Mouse (Mus musculus) midbrain, embryonic 13.5 days (tissue): ENCODE measurements around the gene Fbxl19. TPM values are rescaled to one million over a fixed set of nuclear protein-coding genes. Genes with fewer than 3 reads are reported as not detected.

Experiments
- ATAC-seq: fragments of 200-750 bp; cut with Nextera tagmentation; 2 replicates; pipeline ENCODE4 v1.8.0; 2017; ENCODE audit warnings: mild to moderate bottlenecking, moderate TSS enrichment, moderate library complexity
- H3K27ac ChIP-seq: fragments of 300-500 bp; sonication (generic); 2 replicates; pipeline ENCODE4 v1.5.1; 2015; ENCODE audit warnings: inconsistent platforms, mild to moderate bottlenecking, moderate library complexity
- H3K27me3 ChIP-seq: fragments of 300-500 bp; sonication (generic); 2 replicates; pipeline ENCODE4 v1.6.1; 2015; ENCODE audit warnings: mild to moderate bottlenecking, inconsistent platforms
- H3K36me3 ChIP-seq: fragments of 300-500 bp; sonication (generic); 2 replicates; pipeline ENCODE4 v1.6.1; 2015; ENCODE audit warnings: mild to moderate bottlenecking, inconsistent platforms
- H3K4me1 ChIP-seq: fragments of 300-500 bp; sonication (generic); replicated peaks from 2 replicates; pipeline ENCODE4 v1.6.1; 2015; ENCODE audit warnings: inconsistent platforms
- H3K4me2 ChIP-seq: fragments of 300-500 bp; sonication (generic); replicated peaks from 2 replicates; pipeline ENCODE4 v1.6.1; 2015; ENCODE audit warnings: moderate library complexity, mild to moderate bottlenecking, inconsistent platforms
- H3K4me3 ChIP-seq: fragments of 300-500 bp; sonication (generic); replicated peaks from 2 replicates; pipeline ENCODE4 v1.5.1; 2015; ENCODE audit warnings: mild to moderate bottlenecking, inconsistent platforms
- H3K9ac ChIP-seq: fragments of 300-500 bp; sonication (generic); replicated peaks from 2 replicates; pipeline ENCODE4 v1.6.1; 2015; ENCODE audit warnings: mild to moderate bottlenecking, inconsistent platforms
- H3K9me3 ChIP-seq: fragments of 300-500 bp; sonication (generic); 2 replicates; pipeline ENCODE4 v1.6.1; 2016; ENCODE audit warnings: mild to moderate bottlenecking, inconsistent platforms
- WGBS: fragments of 180-500 bp; shearing (Covaris S2); methylation state at CpG from one replicate; pipeline ENCODE4 v1.1.7; 2015; 5-methylcytosine and 5-hydroxymethylcytosine counted together
- polyA plus RNA-seq: library from polyadenylated mRNA; unstranded; fragments of >200 nt; fragmentation: Nextera tagmentation; extraction: Ambion mirVana; gene quantifications from 2 replicates; pipeline ENCODE4 v1.2.1, GENCODE M21; 2015

Gene Fbxl19
- polyA plus RNA-seq, 1 experiment from 2014 or later: 11.6 TPM

DNA sequence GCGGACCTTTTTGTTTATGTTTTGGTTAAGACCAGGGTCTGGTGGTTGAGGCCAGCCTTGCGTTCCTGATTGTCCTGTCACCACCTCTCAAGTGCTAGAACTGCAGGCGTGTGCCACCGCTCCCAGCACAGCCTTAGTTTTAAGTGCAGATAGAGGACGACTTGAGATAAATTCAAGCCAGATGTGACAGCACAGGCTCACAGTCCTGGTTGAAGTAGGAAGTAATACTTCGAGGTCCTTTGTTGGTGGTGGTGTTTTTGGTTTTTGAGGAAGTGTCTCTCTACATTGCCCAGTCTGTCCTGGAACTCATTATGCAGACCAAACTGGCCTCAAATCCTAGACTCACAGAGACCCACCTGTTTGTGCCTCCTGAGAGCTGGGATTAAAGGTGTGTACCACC, 15.4 kb downstream of the Fbxl19 start:
- no peak overlapping the region for H3K27ac ChIP-seq
- H3K9me3 ChIP-seq: no peaks in the 10 kb centered on the region
- no peak overlapping the region for H3K4me3 ChIP-seq
- no peak overlapping the region for H3K9ac ChIP-seq
- no peak for ATAC-seq
- no peaks in the 10 kb centered on the region for H3K27me3 ChIP-seq
- no peak overlapping the region for H3K4me2 ChIP-seq
- H3K4me1 ChIP-seq: peaks cover 25% of the 10 kb centered on the region
- H3K36me3 ChIP-seq: peaks cover 86% of the 10 kb centered on the region
- WGBS: 80% methylated on average over 6 of the region's 6 CpGs

DNA sequence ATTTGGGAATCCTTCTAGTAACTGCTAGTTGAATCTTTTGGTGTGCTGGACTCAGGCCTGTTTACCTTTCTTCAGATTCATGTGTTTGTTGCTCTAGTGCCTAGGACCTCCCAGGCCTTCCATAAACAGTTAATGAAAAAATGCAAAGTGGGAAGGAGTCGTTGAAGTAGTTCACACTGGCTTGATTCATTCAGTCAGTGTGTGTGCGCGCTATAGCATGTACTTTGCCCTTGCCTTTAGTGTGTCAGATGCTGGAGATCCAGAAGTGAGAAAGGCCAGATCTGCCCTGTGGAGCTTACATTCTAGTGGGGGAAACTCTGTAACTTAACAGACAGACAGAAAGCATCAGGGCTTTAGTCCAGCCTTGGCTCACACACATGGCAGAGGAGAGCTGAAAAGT, 16.1 kb downstream of the Fbxl19 start:
- no peaks in the 10 kb centered on the region for H3K27me3 ChIP-seq
- no peak overlapping the region for H3K27ac ChIP-seq
- H3K9ac ChIP-seq: no peak overlapping the region
- ATAC-seq: no peak
- peaks cover 86% of the 10 kb centered on the region for H3K36me3 ChIP-seq
- no peak overlapping the region for H3K4me3 ChIP-seq
- H3K9me3 ChIP-seq: no peaks in the 10 kb centered on the region
- peaks cover 21% of the 10 kb centered on the region for H3K4me1 ChIP-seq
- WGBS: 83% methylated on average over 3 of the region's 3 CpGs
- no peak overlapping the region for H3K4me2 ChIP-seq

DNA sequence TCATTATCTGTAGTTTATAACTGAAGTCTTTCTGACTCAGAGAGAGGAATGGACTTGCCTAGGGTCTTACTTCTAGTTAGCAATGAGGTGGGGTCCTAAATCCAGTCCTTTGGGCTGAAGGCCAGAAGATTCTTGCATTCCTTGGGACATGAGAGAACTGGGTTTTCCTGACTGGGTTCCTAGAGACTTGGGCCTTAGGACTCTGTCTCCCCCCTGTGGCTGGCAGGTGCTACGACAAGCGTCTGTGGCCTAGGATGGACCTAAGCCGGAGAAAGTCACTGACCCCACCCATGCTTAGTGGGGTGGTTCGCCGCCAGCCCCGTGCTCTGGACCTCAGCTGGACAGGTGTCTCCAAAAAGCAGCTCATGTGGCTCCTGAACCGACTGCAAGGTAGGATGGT, 16.7 kb downstream of the Fbxl19 start:
- Histone ChIP-seq H3K4me2 (no peak overlapping the region), H3K27me3 (no peaks in the 10 kb centered on the region), H3K4me3 (no peak overlapping the region), H3K27ac (no peak overlapping the region), H3K36me3 (peaks cover 86% of the 10 kb centered on the region), H3K4me1 (peaks cover 15% of the 10 kb centered on the region), H3K9me3 (no peaks in the 10 kb centered on the region), H3K9ac (no peak overlapping the region)
- WGBS: 49% methylated on average over 7 of the region's 7 CpGs
- ATAC-seq: no peak

DNA sequence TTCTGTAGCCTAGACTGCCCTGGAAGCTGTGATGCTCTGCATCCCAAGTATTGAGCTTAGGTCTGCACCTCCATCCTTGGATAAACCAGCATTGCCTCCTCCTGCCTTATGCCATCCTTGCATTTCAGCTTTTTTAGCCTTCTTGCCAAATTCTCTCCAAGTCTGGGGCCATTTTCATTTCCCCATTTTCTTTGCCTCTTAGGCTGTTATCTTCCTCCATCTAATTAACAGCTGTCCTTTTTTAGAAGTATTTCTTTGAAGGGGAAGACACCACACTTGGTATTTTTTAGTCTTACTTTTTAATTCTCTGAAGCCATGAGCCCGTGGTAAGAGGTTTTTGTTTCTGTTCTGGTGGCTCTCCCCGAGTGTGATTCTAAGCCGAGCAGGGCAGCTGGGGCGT, 19.3 kb downstream of the Fbxl19 start:
- H3K27ac ChIP-seq: no peak overlapping the region
- peaks cover 11% of the 10 kb centered on the region for H3K4me1 ChIP-seq
- no peak overlapping the region for H3K9ac ChIP-seq
- peaks cover 85% of the 10 kb centered on the region for H3K36me3 ChIP-seq
- no peaks in the 10 kb centered on the region for H3K9me3 ChIP-seq
- H3K4me2 ChIP-seq: no peak overlapping the region
- H3K27me3 ChIP-seq: no peaks in the 10 kb centered on the region
- WGBS: 94% methylated on average over 4 of the region's 4 CpGs
- H3K4me3 ChIP-seq: no peak overlapping the region
- ATAC-seq: no peak

DNA sequence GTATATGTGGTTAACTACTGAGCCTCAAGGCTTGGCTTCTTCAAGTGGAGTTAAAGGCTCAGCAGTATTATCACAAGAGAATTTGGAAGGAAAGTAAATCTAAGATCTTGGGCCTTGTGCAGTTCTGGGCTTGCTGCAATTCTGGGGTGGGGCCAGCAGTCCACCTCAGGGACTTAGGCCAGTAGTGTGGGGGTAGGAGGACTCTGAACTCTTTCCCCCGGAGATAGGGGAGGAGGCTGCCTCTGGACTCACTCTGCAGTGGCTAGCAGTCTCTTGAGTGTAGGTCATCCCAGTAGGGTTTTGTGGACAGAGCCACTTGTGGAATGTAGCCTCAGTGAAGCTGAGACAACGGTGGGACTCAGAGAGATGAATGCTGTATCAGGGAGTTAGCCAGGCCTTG, 21.4 kb downstream of the Fbxl19 start:
- Histone ChIP-seq H3K9ac (no peak overlapping the region), H3K27me3 (no peaks in the 10 kb centered on the region), H3K4me2 (no peak overlapping the region), H3K9me3 (no peaks in the 10 kb centered on the region), H3K4me1 (peaks cover 29% of the 10 kb centered on the region), H3K4me3 (no peak overlapping the region), H3K36me3 (peaks cover 73% of the 10 kb centered on the region), H3K27ac (no peak overlapping the region)
- WGBS: 93% methylated on average over 2 of the region's 2 CpGs
- ATAC-seq: no peak

DNA sequence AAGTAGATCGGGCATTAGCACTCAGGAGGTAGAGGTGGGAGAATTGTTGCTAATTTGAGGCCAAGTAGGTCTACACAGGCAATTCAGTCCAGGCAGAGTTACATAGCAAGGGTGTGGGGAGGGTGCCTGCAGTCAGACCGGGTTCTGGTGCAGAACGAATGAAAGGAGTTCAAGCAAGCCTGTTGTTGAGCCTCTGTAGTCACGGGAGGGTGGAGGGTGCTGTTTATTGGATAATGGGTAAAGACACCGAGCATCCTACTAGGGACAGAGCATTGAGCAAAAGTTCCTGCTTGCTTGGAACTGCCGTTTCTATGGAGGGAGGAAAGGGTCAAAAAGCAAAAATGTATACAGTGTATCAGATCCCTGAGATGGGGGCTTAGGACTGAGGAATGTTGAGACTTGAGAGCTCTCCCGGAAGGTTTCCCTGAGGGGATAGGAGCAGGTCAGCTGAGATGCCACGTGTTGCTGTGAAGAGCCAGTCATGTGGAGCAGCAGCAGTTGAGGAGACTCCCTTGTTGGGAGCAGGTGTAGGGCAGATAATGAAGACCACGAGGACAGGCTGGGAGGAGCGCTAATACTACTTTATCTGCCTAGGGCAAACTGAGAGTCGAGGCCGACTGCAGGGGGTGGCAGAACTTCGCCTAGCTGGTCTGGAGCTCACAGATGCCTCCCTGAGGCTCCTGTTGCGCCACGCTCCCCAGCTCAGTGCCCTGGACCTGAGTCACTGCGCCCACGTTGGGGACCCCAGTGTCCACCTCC, 22.7 kb downstream of the Fbxl19 start:
- H3K9ac ChIP-seq: no peak overlapping the region
- no peak overlapping the region for H3K4me2 ChIP-seq
- no peak for ATAC-seq
- H3K4me3 ChIP-seq: no peak overlapping the region
- no peak overlapping the region for H3K27ac ChIP-seq
- WGBS: 88% methylated on average over 17 of the region's 17 CpGs
- no peaks in the 10 kb centered on the region for H3K27me3 ChIP-seq
- H3K36me3 ChIP-seq: peaks cover 62% of the 10 kb centered on the region
- H3K4me1 ChIP-seq: peaks cover 31% of the 10 kb centered on the region
- H3K9me3 ChIP-seq: no peaks in the 10 kb centered on the region

DNA sequence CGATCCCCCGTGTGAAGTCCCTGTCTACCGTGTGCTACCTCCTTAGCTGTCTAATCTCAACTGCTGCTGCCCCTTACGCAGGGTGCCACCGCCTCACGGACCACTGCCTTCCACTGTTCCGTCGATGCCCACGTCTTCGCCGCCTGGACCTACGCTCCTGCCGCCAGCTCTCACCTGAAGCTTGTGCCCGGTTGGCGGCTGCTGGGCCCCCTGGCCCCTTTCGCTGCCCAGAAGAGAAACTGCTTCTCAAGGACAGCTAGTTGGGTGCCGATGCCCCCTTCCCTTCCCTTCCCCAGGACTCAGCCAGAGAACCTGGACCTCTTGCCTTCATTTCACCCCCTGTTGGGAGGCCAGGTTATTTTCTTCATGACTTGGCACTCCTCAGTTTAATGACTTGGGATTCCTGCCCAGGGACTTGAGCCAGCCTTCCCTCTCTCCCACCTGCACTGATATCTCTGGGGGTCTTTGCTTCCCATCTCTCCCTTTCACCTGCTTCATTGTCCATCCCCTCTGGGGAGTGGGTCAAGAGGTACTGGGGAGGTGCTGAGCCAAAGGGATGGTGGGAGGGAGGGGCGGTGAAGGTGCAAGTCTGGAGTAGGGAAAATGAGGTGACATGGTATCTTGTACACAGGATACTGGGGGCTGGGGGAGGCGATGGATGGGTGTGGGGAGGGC, 23.5 kb downstream of the Fbxl19 start:
- Histone ChIP-seq H3K9ac (0 out of 2 replicates have a peak overlapping the region, but pooled peaks have one; percentile 14), H3K9me3 (no peaks in the 10 kb centered on the region), H3K4me1 (peaks cover 31% of the 10 kb centered on the region), H3K4me2 (no peak overlapping the region), H3K36me3 (peaks cover 55% of the 10 kb centered on the region), H3K27me3 (no peaks in the 10 kb centered on the region), H3K4me3 (no peak overlapping the region), H3K27ac (0 out of 2 replicates have a peak overlapping the region, but pooled peaks have one; percentile 73)
- WGBS: 96% methylated on average over 19 of the region's 19 CpGs
- ATAC-seq: no peak

DNA sequence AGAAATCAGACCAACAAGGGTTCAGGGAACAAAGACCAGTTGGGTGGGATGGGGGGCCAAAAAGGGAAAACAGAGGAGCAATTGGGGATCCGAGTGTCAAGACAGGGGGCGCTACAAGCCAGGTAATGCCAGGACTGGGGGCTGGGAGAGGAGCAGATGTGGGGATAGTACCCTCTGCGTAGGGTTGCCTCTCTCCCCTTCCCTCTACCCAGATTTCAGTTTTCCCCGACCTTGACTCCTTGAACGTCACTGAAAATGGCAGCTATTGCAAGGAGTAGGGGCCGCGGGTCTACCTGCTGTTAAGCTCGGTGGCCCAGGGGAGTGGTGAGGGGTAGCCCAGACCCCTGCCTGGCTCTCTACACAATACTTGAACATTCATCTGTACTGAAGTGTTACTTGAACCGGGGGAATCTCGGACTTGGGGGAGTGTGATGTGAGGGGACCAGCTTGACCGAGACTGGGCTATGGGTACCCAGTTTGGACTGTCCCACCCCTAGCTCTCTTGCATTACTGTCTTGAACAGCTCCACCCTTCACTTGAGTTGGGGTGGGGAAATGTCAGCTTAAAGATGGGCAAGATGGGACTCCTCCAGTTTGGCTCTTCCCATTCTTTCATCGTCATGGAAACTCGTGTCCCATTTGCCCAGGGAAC, 24.1 kb downstream of the Fbxl19 start:
- H3K4me2 ChIP-seq: peak overlapping the region; percentile 67; the same call in 1 of the 2 replicates
- H3K4me3 ChIP-seq: no peak overlapping the region
- ATAC-seq: no peak; the same call in 1 of the 2 replicates
- no peaks in the 10 kb centered on the region for H3K27me3 ChIP-seq
- 0 out of 2 replicates have a peak overlapping the region, but pooled peaks have one; percentile 14 for H3K9ac ChIP-seq
- 45% methylated on average over 13 of the region's 13 CpGs for WGBS
- no peaks in the 10 kb centered on the region for H3K9me3 ChIP-seq
- peaks cover 51% of the 10 kb centered on the region for H3K36me3 ChIP-seq
- peak overlapping the region; percentile 73 for H3K27ac ChIP-seq
- peaks cover 31% of the 10 kb centered on the region for H3K4me1 ChIP-seq

DNA sequence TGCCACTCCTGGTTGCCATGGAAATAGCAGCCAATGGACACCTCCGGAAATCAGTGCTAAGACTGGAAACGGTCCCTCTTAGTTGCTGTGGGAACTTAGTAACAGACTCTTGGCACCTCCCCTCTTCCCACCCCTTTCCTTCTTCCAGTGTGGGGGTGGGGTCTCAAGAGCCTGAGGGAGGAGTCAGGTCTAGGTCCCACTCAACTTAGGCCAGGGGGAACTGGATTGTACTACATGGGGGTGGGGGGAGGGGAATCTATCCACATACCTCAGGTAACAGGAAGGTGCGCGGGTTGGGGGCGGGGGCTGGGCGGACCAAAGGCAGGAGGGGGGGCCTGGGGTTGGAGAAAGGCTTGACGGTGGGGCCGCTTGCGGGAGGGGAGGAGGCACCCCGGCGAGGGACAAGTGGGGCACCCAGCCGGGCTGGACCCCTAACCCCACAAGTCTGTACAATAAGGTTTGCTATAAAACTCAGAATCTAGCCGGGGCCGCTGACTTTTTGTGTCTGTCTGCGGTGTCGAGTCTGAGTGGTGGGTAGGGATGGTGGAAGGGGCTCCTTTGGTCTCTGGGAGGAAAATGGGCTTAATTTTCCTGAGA, 24.8 kb downstream of the Fbxl19 start:
- Histone ChIP-seq H3K9me3 (no peaks in the 10 kb centered on the region), H3K27me3 (no peaks in the 10 kb centered on the region), H3K27ac (peak overlapping the region; percentile 65), H3K36me3 (peaks cover 45% of the 10 kb centered on the region), H3K4me3 (peak overlapping the region; percentile 42), H3K4me2 (peak overlapping the region; percentile 67), H3K9ac (peak overlapping the region; percentile 73), H3K4me1 (peaks cover 31% of the 10 kb centered on the region)
- ATAC-seq: peak; percentile 87
- WGBS: 1% methylated on average over 16 of the region's 16 CpGs

DNA sequence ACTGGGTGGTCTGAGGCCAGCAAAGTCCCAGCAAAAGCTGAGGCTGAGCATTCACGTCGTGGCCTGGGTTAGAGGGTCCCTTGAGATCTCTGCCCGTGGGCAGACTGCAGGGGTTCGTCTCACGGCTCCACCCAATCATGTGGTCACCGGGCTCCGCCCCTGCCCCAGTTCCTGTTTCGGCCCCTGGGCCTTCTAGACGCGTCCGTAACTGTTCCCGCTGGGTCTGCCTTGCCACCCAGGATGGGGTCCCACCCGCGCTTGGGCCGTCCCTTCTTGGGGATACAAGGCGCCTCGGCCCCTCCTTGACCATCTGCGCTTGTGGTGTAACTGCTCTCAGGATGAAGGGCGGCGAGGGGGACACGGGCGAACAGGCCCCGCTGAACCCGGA, 25.3 kb downstream of the Fbxl19 start, which contains the start of gene Orai3:
TSS of gene Orai3 (plus strand) at position 165 of the 388 bp plus-strand sequence.
- ATAC-seq: peak; percentile 55
- H3K27me3 ChIP-seq: no peaks in the 10 kb centered on the region
- peak within 1 kb of the TSS; percentile 42 for H3K4me3 ChIP-seq
- H3K27ac ChIP-seq: peak within 1 kb of the TSS; percentile 73
- H3K36me3 ChIP-seq: peaks cover 39% of the 10 kb centered on the region
- H3K9ac ChIP-seq: peak within 1 kb of the TSS; percentile 73
- peaks cover 31% of the 10 kb centered on the region for H3K4me1 ChIP-seq
- WGBS: under 1% methylated on average over 24 of the region's 24 CpGs
- H3K4me2 ChIP-seq: peak within 1 kb of the TSS; percentile 67
- H3K9me3 ChIP-seq: no peaks in the 10 kb centered on the region

DNA sequence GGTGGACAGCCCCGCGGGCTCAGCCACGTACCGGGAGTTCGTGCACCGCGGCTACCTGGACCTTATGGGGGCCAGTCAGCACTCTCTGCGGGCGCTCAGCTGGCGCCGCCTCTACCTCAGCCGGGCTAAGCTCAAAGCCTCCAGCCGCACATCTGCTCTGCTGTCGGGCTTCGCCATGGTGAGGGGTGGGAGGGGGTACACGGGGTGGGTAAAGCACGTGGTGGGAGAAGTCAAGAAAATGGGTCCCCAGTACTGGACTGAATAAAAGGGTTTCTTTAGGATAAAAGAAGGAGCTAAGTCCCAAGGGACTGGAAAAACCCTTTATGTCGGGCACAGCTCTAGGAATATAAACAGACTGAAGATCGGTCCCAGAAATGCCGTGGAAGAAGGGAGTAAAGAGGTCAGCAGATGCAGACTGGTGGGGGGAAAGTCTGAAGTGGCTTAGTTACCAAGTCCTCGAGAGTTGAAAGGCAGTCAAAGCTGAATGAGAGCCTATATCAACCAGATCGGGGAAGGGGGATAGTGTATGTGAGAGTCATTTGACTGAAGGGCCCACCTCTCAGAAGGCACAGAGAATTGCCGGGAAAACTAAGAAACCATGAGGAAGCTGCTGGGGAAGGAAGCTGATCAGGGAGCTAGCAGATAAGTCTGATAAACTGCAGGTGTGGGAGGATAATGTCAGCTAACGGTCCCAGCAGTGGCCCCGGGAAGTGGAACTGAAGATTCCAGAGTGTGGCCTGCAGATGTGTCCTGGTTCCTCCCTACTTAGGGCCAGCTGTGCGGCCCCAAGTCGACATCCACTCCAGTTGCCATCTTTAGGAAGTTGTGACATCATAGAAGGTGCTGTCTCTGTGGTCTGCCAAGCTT, 25.9 kb downstream of the Fbxl19 start:
- Histone ChIP-seq H3K36me3 (peaks cover 33% of the 10 kb centered on the region), H3K4me1 (peaks cover 31% of the 10 kb centered on the region), H3K9ac (peak overlapping the region; percentile 73), H3K27me3 (no peaks in the 10 kb centered on the region), H3K4me3 (peak overlapping the region; percentile 42), H3K27ac (peak overlapping the region; percentile 65), H3K9me3 (no peaks in the 10 kb centered on the region), H3K4me2 (peak overlapping the region; percentile 67)
- 6% methylated on average over 27 of the region's 27 CpGs for WGBS
- ATAC-seq: peak; percentile 31
